Mouse (Mus musculus): Measurements from ENCODE around the gene Cops7a. TPM values are rescaled to one million over a fixed set of nuclear protein-coding genes. Genes with fewer than 3 reads are reported as not detected.

Gene Cops7a
- polyA plus RNA-seq, 1 experiment from 2014 or later = 130 TPM

DNA sequence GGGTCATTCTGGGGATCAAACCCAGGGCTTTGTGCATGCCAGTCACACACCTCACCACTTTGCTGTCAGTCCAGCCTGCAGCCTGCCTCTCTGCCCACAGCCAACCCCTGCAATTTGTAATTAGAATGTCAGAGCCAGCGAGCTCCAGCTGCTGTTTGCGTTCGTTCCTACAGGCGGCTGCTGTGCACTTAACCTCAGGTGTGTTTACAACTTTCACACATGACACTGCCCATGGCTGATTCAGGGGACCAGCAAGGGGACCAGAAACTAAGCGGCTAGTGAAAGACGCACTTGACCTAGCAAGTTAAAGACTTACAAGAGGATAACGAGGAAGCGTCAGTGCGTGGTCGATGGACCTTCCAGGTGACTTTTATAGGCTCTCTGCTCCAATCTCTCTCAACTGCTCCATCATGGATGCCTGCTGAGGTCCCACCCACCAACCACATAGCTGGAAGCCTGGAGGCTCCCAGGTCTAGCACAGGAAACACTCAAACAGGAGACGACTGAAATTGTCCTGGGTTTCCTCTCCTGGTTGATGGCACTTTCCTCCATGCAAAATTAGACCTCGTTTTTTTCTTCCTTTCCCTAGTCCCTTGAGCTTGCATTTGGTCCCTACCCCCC, 40.1 kb downstream of the Cops7a start:
- Histone ChIP-seq H3K27ac (no peak overlapping the region), H3K9me3 (no peaks in the 10 kb centered on the region), H3K36me3 (no peaks in the 10 kb centered on the region), H3K4me1 (replicated peaks) (peaks cover 43% of the 10 kb centered on the region), H3K27me3 (ENCODE audit: insufficient read depth, poor library complexity, severe bottlenecking) (no peaks in the 10 kb centered on the region), H3K4me3 (no peak overlapping the region)
- DNase-seq (ENCODE audit: low spot score) = no peak
- WGBS = 40% methylated on average over 12 of the region's 12 CpGs

- no peak for DNase-seq (ENCODE audit: low spot score)
- Histone ChIP-seq H3K27me3 (ENCODE audit: insufficient read depth, poor library complexity, severe bottlenecking) (no peaks in the 10 kb centered on the region), H3K4me1 (replicated peaks) (peaks cover 65% of the 10 kb centered on the region), H3K27ac (peak overlapping the region; percentile 100), H3K9me3 (no peaks in the 10 kb centered on the region), H3K4me3 (no peak overlapping the region), H3K36me3 (no peaks in the 10 kb centered on the region)
- WGBS = 82% methylated on average over 4 of the region's 4 CpGs
These were observed 43.8 kb downstream of the Cops7a start for GRCm38 (mm10) chr6:124921539-124921938.

- Histone ChIP-seq H3K27me3 (ENCODE audit: insufficient read depth, poor library complexity, severe bottlenecking) (no peaks in the 10 kb centered on the region), H3K9me3 (no peaks in the 10 kb centered on the region), H3K27ac (peak overlapping the region; percentile 100), H3K4me3 (peak overlapping the region; percentile 90), H3K4me1 (replicated peaks) (peaks cover 69% of the 10 kb centered on the region), H3K36me3 (peaks cover under 1% of the 10 kb centered on the region; the same call in 1 of the 2 replicates)
- 24% methylated on average over 9 of the region's 9 CpGs for WGBS
- DNase-seq (ENCODE audit: low spot score) = no peak
These were observed 44.8 kb downstream of the Cops7a start for GRCm38 (mm10) chr6:124920318-124921085.

- peaks cover 8% of the 10 kb centered on the region for H3K36me3 ChIP-seq
- under 1% methylated on average over 13 of the region's 13 CpGs for WGBS
- peak within 1 kb of the TSS; percentile 100 for H3K27ac ChIP-seq
- peaks cover 70% of the 10 kb centered on the region for H3K4me1 ChIP-seq (replicated peaks)
- peak within 1 kb of the TSS; percentile 90 for H3K4me3 ChIP-seq
- DNase-seq (ENCODE audit: low spot score) = peak; percentile 97
- H3K9me3 ChIP-seq = no peaks in the 10 kb centered on the region
- no peaks in the 10 kb centered on the region for H3K27me3 ChIP-seq (ENCODE audit: insufficient read depth, poor library complexity, severe bottlenecking)
These were observed 45.5 kb downstream of the Cops7a start, which contains the start of gene Ptms for GRCm38 (mm10) chr6:124919695-124920317. Gene Ptms (minus strand): TSS chr6:124920103.

DNA sequence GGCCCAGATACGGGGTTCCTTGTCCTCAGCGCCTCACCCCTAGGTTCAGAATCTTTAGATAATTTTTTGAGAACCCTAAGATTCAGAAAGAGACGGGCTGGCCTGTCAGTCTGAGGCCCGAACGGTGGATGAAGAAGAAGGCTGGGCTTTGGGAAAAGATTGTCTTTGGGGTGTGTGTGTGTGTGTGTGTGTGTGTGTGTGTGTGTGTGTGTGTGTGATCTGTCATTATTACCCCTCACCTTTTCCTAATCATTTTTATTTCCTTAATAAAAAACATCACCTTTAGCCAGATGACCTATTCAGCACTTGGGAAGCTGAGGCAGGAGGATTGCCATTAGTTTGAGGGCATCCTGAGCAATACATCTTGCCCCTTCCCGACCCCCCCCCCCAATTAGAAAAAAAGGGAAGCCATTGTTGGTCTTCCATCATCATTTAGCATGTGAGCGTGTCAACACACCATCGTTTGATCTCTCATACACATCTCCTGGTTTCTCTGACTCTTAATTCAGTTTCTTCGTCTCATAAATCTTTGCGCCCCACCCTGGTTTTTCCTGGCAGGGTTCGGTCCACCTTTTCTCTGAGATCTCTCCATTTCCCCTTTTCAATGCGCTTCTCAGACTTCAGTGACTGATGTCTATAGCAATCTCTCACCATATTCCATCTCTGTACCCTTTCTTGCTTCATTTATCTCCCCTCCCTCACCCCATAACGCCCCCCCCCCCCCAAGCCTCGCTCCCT, 46.3 kb downstream of the Cops7a start:
- Histone ChIP-seq H3K4me1 (replicated peaks) (peaks cover 78% of the 10 kb centered on the region), H3K9me3 (no peaks in the 10 kb centered on the region), H3K27ac (peak overlapping the region; percentile 100), H3K27me3 (ENCODE audit: insufficient read depth, poor library complexity, severe bottlenecking) (no peaks in the 10 kb centered on the region), H3K4me3 (peak overlapping the region; percentile 90), H3K36me3 (peaks cover 15% of the 10 kb centered on the region)
- DNase-seq (ENCODE audit: low spot score) = peak; percentile 25
- 22% methylated on average over 14 of the region's 14 CpGs for WGBS

DNA sequence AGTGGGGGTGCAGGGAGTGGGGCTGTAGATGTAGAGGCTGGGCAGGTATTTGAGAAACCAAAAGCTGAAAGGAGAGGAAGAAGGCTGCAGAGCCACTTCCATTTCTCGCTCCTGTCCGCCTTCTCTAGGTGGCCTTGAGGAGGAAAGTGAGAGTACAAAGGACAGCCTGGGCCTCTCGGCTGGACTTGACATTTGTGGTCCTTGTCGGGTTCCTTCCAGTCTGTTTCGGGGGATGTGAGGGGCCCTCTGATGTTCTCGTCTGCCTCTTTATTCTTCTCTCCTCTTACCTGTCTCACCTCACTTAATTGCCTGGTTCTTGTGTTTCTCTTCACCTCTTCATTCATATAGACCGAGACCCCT, 47.0 kb downstream of the Cops7a start:
- peaks cover 85% of the 10 kb centered on the region for H3K4me1 ChIP-seq (replicated peaks)
- H3K36me3 ChIP-seq = peaks cover 23% of the 10 kb centered on the region
- no peak for DNase-seq (ENCODE audit: low spot score)
- H3K27me3 ChIP-seq (ENCODE audit: insufficient read depth, poor library complexity, severe bottlenecking) = no peaks in the 10 kb centered on the region
- H3K27ac ChIP-seq = peak overlapping the region; percentile 100
- H3K4me3 ChIP-seq = peak overlapping the region; percentile 90
- no peaks in the 10 kb centered on the region for H3K9me3 ChIP-seq
- 4% methylated on average over 7 of the region's 7 CpGs for WGBS

DNA sequence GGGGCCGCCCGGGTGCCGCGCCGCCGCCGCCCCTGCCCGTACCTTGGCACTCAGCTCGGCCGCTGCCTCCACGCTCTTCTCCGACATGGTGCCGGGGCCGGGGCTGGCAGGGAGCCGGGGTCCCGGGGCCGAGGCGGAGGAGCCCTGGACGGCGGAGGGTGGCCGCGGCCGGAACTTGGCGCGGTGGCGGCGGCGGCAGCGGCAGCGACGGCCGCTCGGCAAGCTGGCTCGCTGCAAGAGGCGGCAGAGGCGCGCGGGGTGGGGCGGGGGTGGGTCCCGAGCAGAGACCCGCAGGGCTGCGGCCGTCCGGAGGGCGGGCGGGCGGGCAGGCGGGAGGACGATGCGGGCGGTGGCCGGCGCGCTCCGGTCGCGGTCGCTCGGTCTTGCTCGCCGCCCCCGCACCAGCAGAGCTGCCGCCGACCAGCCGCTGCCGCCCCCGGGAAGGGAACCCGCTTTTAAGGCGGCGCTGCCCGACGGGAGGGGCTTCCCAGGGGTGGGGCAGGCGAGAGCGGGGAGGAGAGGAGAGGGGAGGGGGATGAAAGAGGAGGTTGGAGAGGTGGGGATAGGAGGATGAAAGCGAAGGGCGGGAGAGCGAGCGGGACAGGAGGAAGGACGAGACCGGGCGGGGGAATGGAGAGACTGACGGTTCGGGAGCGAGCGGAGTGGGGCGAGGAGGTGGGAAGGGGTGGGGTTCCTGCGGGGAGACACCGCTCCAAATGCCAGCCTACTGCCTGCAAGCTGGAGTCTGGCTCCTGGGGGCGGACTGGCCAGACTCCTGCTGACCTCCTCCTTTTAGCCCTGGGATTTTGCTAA, 47.6 kb downstream of the Cops7a start:
- under 1% methylated on average over 86 of the region's 89 CpGs for WGBS

DNA sequence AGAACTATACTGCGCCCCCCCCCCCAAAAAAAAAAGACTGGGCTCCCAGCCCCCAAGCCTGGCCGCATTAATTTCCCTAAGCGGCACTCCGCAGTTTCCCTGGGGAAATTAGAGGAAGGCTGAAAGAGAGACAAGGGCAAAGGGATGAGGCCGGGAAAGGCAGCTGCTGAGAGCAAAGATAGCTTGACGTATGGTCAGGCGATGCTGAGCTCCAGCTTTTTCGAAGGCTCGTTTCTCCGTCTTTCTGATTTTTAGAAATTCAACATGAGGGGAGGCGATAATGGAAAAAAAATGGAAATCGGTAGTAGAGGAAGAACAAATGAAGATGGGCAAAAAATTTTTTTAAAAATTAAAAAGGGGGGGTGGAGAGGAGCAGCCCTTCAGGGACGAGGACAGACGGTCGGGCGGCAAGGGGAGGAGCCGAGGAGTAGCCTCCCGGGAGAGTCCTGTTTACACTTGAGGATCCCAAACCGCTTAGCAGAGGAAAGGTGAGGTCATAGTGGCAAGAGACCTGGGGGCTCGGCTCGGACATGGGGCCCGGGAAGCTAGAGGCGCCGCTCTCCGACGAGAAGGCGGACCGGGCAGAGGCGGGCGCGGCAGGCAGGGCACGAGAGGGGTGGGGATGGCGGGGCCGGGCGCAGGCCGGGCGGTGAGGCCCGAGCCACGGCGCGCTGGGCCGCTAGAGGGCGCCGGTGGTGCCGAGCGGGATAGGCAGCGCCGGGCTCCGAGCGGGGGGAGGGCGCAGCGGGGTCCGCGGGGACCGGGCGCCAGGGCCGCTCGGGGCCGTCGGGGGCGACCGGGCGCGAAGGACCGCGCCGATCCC, 48.4 kb downstream of the Cops7a start:
- H3K36me3 ChIP-seq = peaks cover 32% of the 10 kb centered on the region
- H3K27ac ChIP-seq = peak overlapping the region; percentile 100
- peaks cover 8% of the 10 kb centered on the region; the same call in 1 of the 2 replicates for H3K27me3 ChIP-seq (ENCODE audit: insufficient read depth, poor library complexity, severe bottlenecking)
- H3K9me3 ChIP-seq = no peaks in the 10 kb centered on the region
- DNase-seq (ENCODE audit: low spot score) = peak; percentile 85
- peaks cover 83% of the 10 kb centered on the region for H3K4me1 ChIP-seq (replicated peaks)
- WGBS = under 1% methylated on average over 67 of the region's 67 CpGs
- H3K4me3 ChIP-seq = peak overlapping the region; percentile 90

More for the DNA sequence above, 47.6 kb downstream of the Cops7a start:
- H3K4me1 ChIP-seq (replicated peaks) = peaks cover 88% of the 10 kb centered on the region
- no peaks in the 10 kb centered on the region for H3K9me3 ChIP-seq
- DNase-seq (ENCODE audit: low spot score) = peak; percentile 92
- peak overlapping the region; percentile 100 for H3K27ac ChIP-seq
- H3K36me3 ChIP-seq = peaks cover 29% of the 10 kb centered on the region
- H3K27me3 ChIP-seq (ENCODE audit: insufficient read depth, poor library complexity, severe bottlenecking) = 0 out of 2 replicates have a peak, but pooled peaks cover under 1% of the 10 kb centered on the region
- H3K4me3 ChIP-seq = peak overlapping the region; percentile 90

- DNase-seq (ENCODE audit: low spot score) = peak; percentile 51
- peaks cover 32% of the 10 kb centered on the region for H3K36me3 ChIP-seq
- WGBS = 7% methylated on average over 12 of the region's 12 CpGs
- H3K9me3 ChIP-seq = no peaks in the 10 kb centered on the region
- H3K4me3 ChIP-seq = peak overlapping the region; percentile 90
- H3K27me3 ChIP-seq (ENCODE audit: insufficient read depth, poor library complexity, severe bottlenecking) = peaks cover 16% of the 10 kb centered on the region
- peaks cover 81% of the 10 kb centered on the region for H3K4me1 ChIP-seq (replicated peaks)
- H3K27ac ChIP-seq = peak overlapping the region; percentile 100
These were observed 49.2 kb downstream of the Cops7a start for GRCm38 (mm10) chr6:124915942-124916694.

- Histone ChIP-seq H3K9me3 (no peaks in the 10 kb centered on the region), H3K36me3 (peaks cover 32% of the 10 kb centered on the region), H3K4me1 (replicated peaks) (peaks cover 81% of the 10 kb centered on the region), H3K27ac (peak overlapping the region; percentile 100), H3K27me3 (ENCODE audit: insufficient read depth, poor library complexity, severe bottlenecking) (peaks cover 23% of the 10 kb centered on the region), H3K4me3 (peak overlapping the region; percentile 90)
- peak; percentile 42 for DNase-seq (ENCODE audit: low spot score)
- 12% methylated on average over 22 of the region's 22 CpGs for WGBS
These were observed 50.0 kb downstream of the Cops7a start for GRCm38 (mm10) chr6:124915160-124915941.
